Mouse (Mus musculus) MEL (cell line): ENCODE measurements around the gene Iqub. TPM values are rescaled to one million over a fixed set of nuclear protein-coding genes. Genes with fewer than 3 reads are reported as not detected.
A peak's percentile ranks its signal among the peaks of the same experiment; 100 is the strongest.

Source experiments
- DNase-seq: peaks from one replicate; pipeline ENCODE4 v3.0.0; 2011; ENCODE audit warnings: low read depth, low spot score
- H3K27ac ChIP-seq: 2 replicates; pipeline ENCODE4 v1.5.1; 2012; ENCODE audit warnings: low read depth, mild to moderate bottlenecking, control low read depth, low read length, moderate library complexity; ENCODE audit not compliant: control insufficient read depth
- H3K27me3 ChIP-seq, 2 experiments: fragments of 150-350 bp in 1 of 2; sonication (generic) in 1 of 2; 2 replicates each; pipeline ENCODE4 v1.6.1; 2012; ENCODE audit warnings: low read length in 2 of 2, mild to moderate bottlenecking in 2 of 2, improper control_type of control experiment in 1 of 2, moderate library complexity in 1 of 2; ENCODE audit not compliant: insufficient read depth in 2 of 2, control insufficient read depth in 1 of 2
- H3K36me3 ChIP-seq, 2 experiments: 2 replicates each; pipeline ENCODE4 v1.6.1; 2012 to 2014; ENCODE audit warnings: low read length in 2 of 2, improper control_type of control experiment in 1 of 2, inconsistent platforms in 1 of 2, mild to moderate bottlenecking in 1 of 2; ENCODE audit not compliant: insufficient read depth in 2 of 2, control insufficient read depth in 1 of 2
- H3K4me1 ChIP-seq, 2 experiments: fragments of 150-350 bp in 1 of 2; sonication (generic) in 1 of 2; 2 replicates each; pipeline ENCODE4 v1.6.1; 2012; ENCODE audit warnings: low read length in 2 of 2, improper control_type of control experiment in 1 of 2, mild to moderate bottlenecking in 1 of 2; ENCODE audit not compliant: insufficient read depth in 2 of 2, control insufficient read depth in 1 of 2
- H3K4me3 ChIP-seq, 2 experiments: fragments of 150-350 bp in 1 of 2; sonication (generic) in 1 of 2; 2 replicates each; pipeline ENCODE4 v1.5.1; 2012; ENCODE audit warnings: low read depth in 2 of 2, low read length in 2 of 2, mild to moderate bottlenecking in 2 of 2, moderate library complexity in 2 of 2, control low read depth in 1 of 2, improper control_type of control experiment in 1 of 2; ENCODE audit not compliant: control insufficient read depth in 1 of 2, insufficient read depth in 1 of 2
- H3K79me2 ChIP-seq: 2 replicates; pipeline ENCODE4 v1.6.1; 2012; ENCODE audit warnings: mild to moderate bottlenecking, low read length, moderate library complexity; ENCODE audit not compliant: control insufficient read depth, poor library complexity, insufficient read depth
- H3K9ac ChIP-seq: 2 replicates; pipeline ENCODE4 v1.6.1; 2012; ENCODE audit warnings: low read depth, mild to moderate bottlenecking, control low read depth, low read length, moderate library complexity; ENCODE audit not compliant: control insufficient read depth, poor library complexity, severe bottlenecking
- H3K9me3 ChIP-seq: fragments of 150-350 bp; sonication (generic); replicated peaks from 2 replicates; pipeline ENCODE4 v1.6.1; 2012; ENCODE audit warnings: mild to moderate bottlenecking, low read length, improper control_type of control experiment, moderate library complexity; ENCODE audit not compliant: insufficient read depth
- CHD1 ChIP-seq: IDR thresholded peaks from 2 replicates; pipeline ENCODE4 v1.6.1; 2012; ENCODE audit warnings: low read depth, mild to moderate bottlenecking, inconsistent platforms, low read length, improper control_type of control experiment
- CTCF ChIP-seq, 3 experiments: IDR thresholded peaks in 2 of 3; conservative IDR thresholded peaks in 1 of 3; 2 replicates each; pipeline ENCODE4 v1.5.1; 2011 to 2012; ENCODE audit warnings: low read length in 3 of 3, low read depth in 2 of 3, mild to moderate bottlenecking in 2 of 3, improper control_type of control experiment in 1 of 3, inconsistent platforms in 1 of 3, mixed read lengths in 1 of 3, moderate library complexity in 1 of 3; ENCODE audit not compliant: control insufficient read depth in 1 of 3, insufficient read depth in 1 of 3, poor library complexity in 1 of 3, severe bottlenecking in 1 of 3
- E2F4 ChIP-seq: IDR thresholded peaks from 2 replicates; pipeline ENCODE4 v1.6.1; 2011; ENCODE audit warnings: low read depth, low read length, improper control_type of control experiment, borderline replicate concordance
- ELF1 ChIP-seq: IDR thresholded peaks from 2 replicates; pipeline ENCODE4 v1.6.1; 2014; ENCODE audit warnings: low read depth, mild to moderate bottlenecking, inconsistent platforms, low read length, improper control_type of control experiment, moderate library complexity
- EP300 ChIP-seq, 2 experiments: IDR thresholded peaks; 2 replicates each; pipeline ENCODE4 v1.6.1; 2011; ENCODE audit warnings: improper control_type of control experiment in 2 of 2, low read length in 2 of 2, low read depth in 1 of 2, mild to moderate bottlenecking in 1 of 2
- GATA1 ChIP-seq: IDR thresholded peaks from 2 replicates; pipeline ENCODE4 v1.6.1; 2011; ENCODE audit warnings: low read depth, low read length, improper control_type of control experiment
- HCFC1 ChIP-seq: IDR thresholded peaks from 2 replicates; pipeline ENCODE4 v1.6.1; 2012; ENCODE audit warnings: low read depth, mild to moderate bottlenecking, inconsistent platforms, low read length, improper control_type of control experiment, moderate library complexity
- KAT2A ChIP-seq: conservative IDR thresholded peaks from 2 replicates; pipeline ENCODE4 v1.6.1; 2012; ENCODE audit warnings: low read depth, low read length, improper control_type of control experiment, inconsistent platforms
- MAFK ChIP-seq: IDR thresholded peaks from 2 replicates; pipeline ENCODE4 v1.6.1; 2011; ENCODE audit warnings: low read depth, mild to moderate bottlenecking, low read length, improper control_type of control experiment, borderline replicate concordance
- MAX ChIP-seq: IDR thresholded peaks from 2 replicates; pipeline ENCODE4 v1.6.1; 2011; ENCODE audit warnings: low read length, improper control_type of control experiment
- MAZ ChIP-seq: IDR thresholded peaks from 2 replicates; pipeline ENCODE4 v1.6.1; 2012; ENCODE audit warnings: low read depth, mild to moderate bottlenecking, inconsistent platforms, low read length, improper control_type of control experiment
- MXI1 ChIP-seq: IDR thresholded peaks from 2 replicates; pipeline ENCODE4 v1.6.1; 2011; ENCODE audit warnings: mild to moderate bottlenecking, low read depth, low read length, improper control_type of control experiment
- MYC ChIP-seq: IDR thresholded peaks from 2 replicates; pipeline ENCODE4 v1.6.1; 2011; ENCODE audit warnings: low read depth, mild to moderate bottlenecking, low read length, improper control_type of control experiment, moderate library complexity
- NELFE ChIP-seq: IDR thresholded peaks from 2 replicates; pipeline ENCODE4 v1.6.1; 2011; ENCODE audit warnings: low read depth, low read length, improper control_type of control experiment
- NRF1 ChIP-seq: IDR thresholded peaks from 2 replicates; pipeline ENCODE4 v1.6.1; 2014; ENCODE audit warnings: low read depth, mild to moderate bottlenecking, inconsistent platforms, low read length, improper control_type of control experiment, moderate library complexity; ENCODE audit not compliant: poor library complexity, insufficient read depth, severe bottlenecking
- POLR2A ChIP-seq, 2 experiments: IDR thresholded peaks; 2 replicates each; pipeline ENCODE4 v1.6.1; 2011 to 2012; ENCODE audit warnings: low read length in 2 of 2, mild to moderate bottlenecking in 2 of 2, control low read depth in 1 of 2, improper control_type of control experiment in 1 of 2, low read depth in 1 of 2, moderate library complexity in 1 of 2; ENCODE audit not compliant: control insufficient read depth in 1 of 2, insufficient read depth in 1 of 2, poor library complexity in 1 of 2
- POLR2AphosphoS2 ChIP-seq: IDR thresholded peaks from 2 replicates; pipeline ENCODE4 v1.6.1; 2011; ENCODE audit warnings: low read length, improper control_type of control experiment
- RAD21 ChIP-seq: IDR thresholded peaks from 2 replicates; pipeline ENCODE4 v1.6.1; 2011; ENCODE audit warnings: mild to moderate bottlenecking, low read depth, low read length, improper control_type of control experiment
- TAL1 ChIP-seq: IDR thresholded peaks from 2 replicates; pipeline ENCODE4 v1.6.1; 2012; ENCODE audit warnings: mild to moderate bottlenecking, inconsistent platforms, low read length, moderate library complexity, mixed read lengths
- TBP ChIP-seq: IDR thresholded peaks from 2 replicates; pipeline ENCODE4 v1.8.0; 2011; ENCODE audit warnings: low read depth, low read length, improper control_type of control experiment
- UBTF ChIP-seq: IDR thresholded peaks from 2 replicates; pipeline ENCODE4 v1.6.1; 2012; ENCODE audit warnings: low read depth, mild to moderate bottlenecking, inconsistent platforms, low read length, improper control_type of control experiment, moderate library complexity, borderline replicate concordance; ENCODE audit not compliant: insufficient read depth
- USF2 ChIP-seq, 2 experiments: IDR thresholded peaks; 2 replicates each; pipeline ENCODE4 v1.6.1; 2011 to 2012; ENCODE audit warnings: improper control_type of control experiment in 2 of 2, low read length in 2 of 2, borderline replicate concordance in 1 of 2, inconsistent platforms in 1 of 2, low read depth in 1 of 2, mild to moderate bottlenecking in 1 of 2; ENCODE audit not compliant: insufficient read depth in 1 of 2
- ZKSCAN1 ChIP-seq: IDR thresholded peaks from 2 replicates; pipeline ENCODE4 v1.6.1; 2012; ENCODE audit warnings: low read depth, mild to moderate bottlenecking, inconsistent platforms, low read length, improper control_type of control experiment, moderate library complexity
- polyA plus RNA-seq, 2 experiments: library from polyadenylated mRNA; stranded (reverse) in 1 of 2; unstranded in 1 of 2; fragments of >175 nt in 1 of 2; fragments of >200 nt in 1 of 2; gene quantifications; 2 replicates each; pipeline versions ENCODE4 v1.2.1 to v1.2.4; 2012; ENCODE audit warnings: low replicate concordance in 2 of 2, low read depth in 1 of 2; ENCODE audit not compliant: insufficient read length in 2 of 2, insufficient read depth in 1 of 2, missing spikeins in 1 of 2
- total RNA-seq: library from RNA; depleted of rRNA; stranded (reverse); fragments of 300-350 nt; gene quantifications from 2 replicates; pipeline ENCODE4 v1.2.3, GENCODE M21; 2012; rRNA removed

The Iqub gene
- not detected in 2 replicates for total RNA-seq
- polyA plus RNA-seq: not detected

GRCm38 (mm10) chr6:24514552-24515284, at the start of gene Iqub:
Gene Iqub (minus strand): TSS chr6:24515067.
- no peaks in the 10 kb centered on the region; a peak in 1 of 4 replicates for H3K36me3 ChIP-seq
- H3K9ac ChIP-seq: no peak within 1 kb of the TSS
- H3K27ac ChIP-seq: no peak within 1 kb of the TSS
- H3K4me3 ChIP-seq: no peak within 1 kb of the TSS
- no peaks in the 10 kb centered on the region for H3K79me2 ChIP-seq
- DNase-seq: peak; percentile 13
- no peak for TF ChIP-seq CTCF (IDR thresholded peaks at IDR 0.05 in 2 of 3, conservative IDR thresholded peaks at IDR 0.05 in 1 of 3; ENCODE audit: control insufficient read depth in 1 of 3, insufficient read depth in 1 of 3, low read depth in 2 of 3, low read length in 3 of 3, poor library complexity in 1 of 3, severe bottlenecking in 1 of 3)
- TF ChIP-seq HCFC1: no peak
- no peak for TF ChIP-seq MAX
- TF ChIP-seq MYC: no peak
- no peak for TF ChIP-seq GATA1
- no peak for TF ChIP-seq TBP
- no peak for TF ChIP-seq RAD21
- no peak for TF ChIP-seq POLR2A (IDR thresholded peaks at IDR 0.05; ENCODE audit: control insufficient read depth in 1 of 2, insufficient read depth in 1 of 2, low read depth in 1 of 2, low read length in 2 of 2, poor library complexity in 1 of 2)
- no peak for TF ChIP-seq MXI1
- H3K4me1 ChIP-seq: no peaks in the 10 kb centered on the region
- no peaks in the 10 kb centered on the region for H3K9me3 ChIP-seq
- no peaks in the 10 kb centered on the region for H3K27me3 ChIP-seq

DNA sequence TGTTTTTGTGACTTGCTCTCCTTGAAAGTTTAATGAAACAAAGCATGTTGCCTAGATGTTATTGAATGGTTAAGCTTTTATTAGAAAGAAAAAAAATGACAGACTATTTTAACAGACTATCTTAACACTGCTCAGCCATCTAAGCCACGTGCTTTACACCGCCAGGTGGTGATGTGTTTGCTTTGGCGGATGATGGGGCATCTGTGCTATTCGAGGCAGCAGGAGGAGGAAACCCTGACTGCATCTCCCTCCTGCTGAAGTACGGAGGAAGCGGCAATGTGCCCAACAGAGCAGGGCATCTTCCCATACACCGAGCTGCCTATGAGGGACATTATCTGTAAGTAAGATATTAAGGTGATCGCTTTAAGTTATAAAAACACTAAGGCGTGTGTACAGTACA, 49.2 kb upstream of the Iqub start:
- TF ChIP-seq ELF1 (no peak), MAX (no peak), POLR2A (IDR thresholded peaks at IDR 0.05; ENCODE audit: control insufficient read depth in 1 of 2, insufficient read depth in 1 of 2, low read depth in 1 of 2, low read length in 2 of 2, poor library complexity in 1 of 2) (no peak), MAZ (no peak), USF2 (IDR thresholded peaks at IDR 0.05; ENCODE audit: borderline replicate concordance in 1 of 2, insufficient read depth in 1 of 2, low read depth in 1 of 2, low read length in 2 of 2) (no peak), TAL1 (no peak), E2F4 (no peak), MYC (no peak), NELFE (no peak), KAT2A (no peak), CHD1 (no peak), NRF1 (no peak), ZKSCAN1 (no peak), UBTF (no peak), MAFK (no peak), TBP (no peak), POLR2AphosphoS2 (no peak), EP300 (IDR thresholded peaks at IDR 0.05; ENCODE audit: low read depth in 1 of 2, low read length in 2 of 2) (no peak)
- Histone ChIP-seq H3K36me3 (no peaks in the 10 kb centered on the region), H3K4me3 (no peak overlapping the region), H3K9ac (no peak overlapping the region), H3K9me3 (no peaks in the 10 kb centered on the region), H3K79me2 (no peaks in the 10 kb centered on the region), H3K4me1 (no peaks in the 10 kb centered on the region), H3K27me3 (peaks cover 0 to 1% of the 10 kb centered on the region in 2 experiments; a peak in 1 of 4 replicates), H3K27ac (no peak overlapping the region)
- DNase-seq: no peak
